Mouse (Mus musculus): ENCODE measurements around the gene Gm6217.
"Not testable (repeated sequence)": the region's sequence is repeated elsewhere in the genome, so short reads cannot be mapped to it uniquely, and the experiment has no call there.

- not testable (repeated sequence) for TF ChIP-seq CTCF, EP300 (IDR thresholded peaks at IDR 0.05; ENCODE audit: low read depth)
Observed at GRCm38 (mm10) chr1:82913434-82913833, 17.8 kb downstream of the Gm6217 start.

Measured in heart, postnatal 0 days (tissue).